Mouse (Mus musculus): ENCODE data around the gene Bfsp1.

- TF ChIP-seq POLR2A (IDR thresholded peaks at IDR 0.05; ENCODE audit: control insufficient read depth, extremely low read depth, insufficient read depth, low read length, poor library complexity), result no peak
- no peak for TF ChIP-seq CTCF (IDR thresholded peaks at IDR 0.05; ENCODE audit: borderline replicate concordance, control insufficient read depth, extremely low read depth, insufficient read depth, low read length, poor library complexity)
Observed at GRCm38 (mm10) chr2:143813461-143813860, 49.5 kb downstream of the Bfsp1 start.

All from thymus, adult 2 months (tissue).